Mouse (Mus musculus) adipocyte (in vitro differentiated cells): Measurements from ENCODE around the gene Thrb.
A peak's percentile ranks its signal among the peaks of the same experiment; 100 is the strongest.

ENCODE experiments used
- DNase-seq: peaks from one replicate; pipeline ENCODE4 v3.0.0-alpha.2; 2016; ENCODE audit warnings: low spot score

Gene Thrb

DNA sequence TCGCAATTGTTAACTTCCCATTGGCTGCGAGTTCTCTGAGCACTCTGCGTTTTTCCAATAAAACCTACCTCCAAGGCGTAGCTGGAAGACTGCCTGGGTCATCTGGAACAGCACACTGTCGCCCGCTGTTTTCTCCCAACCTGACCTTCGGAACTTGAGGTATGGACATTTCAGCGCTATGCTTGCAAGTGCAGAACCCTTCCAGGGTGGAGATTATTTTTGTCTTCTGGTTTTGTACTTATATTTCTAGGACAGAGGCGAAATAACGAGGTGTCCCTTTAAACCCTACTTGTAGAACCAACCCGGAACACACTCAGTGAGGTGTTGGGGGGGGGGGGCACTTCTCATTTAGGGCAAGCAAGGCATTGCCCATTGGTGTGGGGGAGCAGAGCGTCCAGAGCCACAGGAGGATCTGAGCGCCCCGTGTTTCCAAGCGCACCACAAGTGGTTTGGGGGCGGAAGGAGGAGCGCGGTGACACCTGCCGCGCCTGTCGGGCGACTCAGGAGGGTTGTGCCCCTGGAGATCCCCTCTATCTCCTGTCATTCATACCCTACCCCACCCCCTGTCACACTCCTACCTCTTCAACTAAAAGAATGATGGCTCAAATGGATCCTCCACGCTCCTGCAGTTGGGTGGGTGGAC lies at the start of gene Thrb:
TSS of gene Thrb (plus strand) at position 576 of the 643 bp plus-strand sequence.
- DNase-seq = no peak

DNA sequence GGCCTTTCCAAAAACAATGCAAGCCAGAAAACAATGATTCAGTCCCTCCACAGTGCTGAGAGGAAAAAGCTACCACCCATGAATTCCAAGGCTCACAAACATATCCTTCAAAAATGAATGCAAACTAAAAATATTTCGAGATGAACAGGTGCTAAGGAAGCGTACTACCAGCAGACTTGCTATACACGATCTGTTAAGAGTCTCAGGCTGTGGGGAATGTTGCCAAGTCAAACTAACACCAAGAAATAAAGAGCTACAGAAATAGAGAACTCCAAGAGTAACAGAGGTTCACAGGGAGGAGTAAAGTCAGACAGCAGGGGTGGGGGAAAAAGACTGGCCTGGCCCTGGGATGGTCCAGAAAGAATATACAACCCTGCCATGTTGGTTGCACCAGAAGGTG lies 38.4 kb upstream of the Thrb start:
- no peak for DNase-seq

DNA sequence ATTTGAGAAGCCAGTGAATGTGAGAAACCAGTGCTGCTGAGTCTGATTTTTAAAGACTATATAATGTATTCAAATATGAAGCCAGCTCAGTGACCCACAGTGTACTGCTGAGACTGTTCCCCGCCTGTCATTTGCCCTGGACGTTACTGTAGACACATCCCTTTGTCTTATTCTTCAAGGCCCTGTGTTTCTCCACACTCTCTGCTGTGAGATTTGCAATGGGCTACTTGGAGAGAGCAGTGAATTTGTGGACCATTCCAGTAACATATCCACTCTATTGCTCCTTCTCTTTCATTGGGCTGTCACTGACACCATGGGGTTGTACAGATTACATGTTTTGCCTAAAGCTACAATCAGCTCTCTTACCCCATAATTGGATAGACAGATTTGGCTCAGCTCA lies 36.1 kb upstream of the Thrb start:
- no peak for DNase-seq

DNA sequence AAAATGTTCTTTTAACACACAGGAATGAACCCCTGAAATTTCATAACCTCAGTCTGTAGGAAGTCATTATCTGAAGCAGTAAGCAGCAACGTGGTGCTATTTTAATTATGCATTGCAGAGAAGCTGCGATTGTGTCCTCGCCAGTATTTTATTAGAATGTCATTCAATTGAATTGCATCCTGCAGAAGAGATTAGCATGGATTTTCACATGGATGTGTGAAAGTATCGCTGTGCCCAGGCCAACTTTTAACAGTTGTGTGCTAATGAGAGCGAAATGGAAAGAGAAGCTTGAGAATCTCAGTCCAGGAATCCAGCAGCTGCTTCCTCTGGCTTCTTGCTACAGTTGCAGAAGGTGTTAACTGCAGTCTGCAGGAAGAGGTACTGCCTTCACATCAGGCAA lies 30.8 kb upstream of the Thrb start:
- no peak for DNase-seq

DNA sequence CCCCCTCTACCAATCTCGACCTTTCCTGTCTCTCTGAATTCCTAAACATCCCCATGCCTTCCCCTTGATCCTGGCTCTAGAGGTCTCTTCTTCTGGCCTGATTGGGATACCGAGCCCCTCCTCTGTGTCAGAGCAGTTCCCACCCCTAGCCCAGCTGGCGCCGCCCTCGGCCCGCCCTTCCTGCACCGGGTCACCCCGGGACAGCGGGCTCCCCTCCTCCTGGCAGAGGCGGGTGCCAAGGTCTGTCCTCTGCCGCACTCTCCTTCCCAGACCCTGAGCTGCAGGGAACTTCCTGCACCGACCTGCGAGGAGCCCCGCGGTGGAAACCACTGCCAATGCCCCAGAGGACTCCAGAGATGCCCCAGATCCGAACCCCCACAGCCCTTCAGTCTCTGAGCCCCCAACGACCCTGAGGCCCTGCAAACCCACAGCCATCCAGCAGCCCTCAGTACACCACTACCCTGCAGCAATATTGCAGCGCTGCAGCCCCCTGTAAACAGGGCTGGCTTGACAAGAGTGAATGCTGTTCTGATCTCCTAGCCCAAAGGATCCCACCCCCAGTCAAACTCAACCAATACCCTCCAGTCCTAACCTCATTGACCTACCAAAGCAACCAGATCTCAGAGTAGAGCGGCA lies 27.1 kb upstream of the Thrb start:
- DNase-seq = no peak

DNA sequence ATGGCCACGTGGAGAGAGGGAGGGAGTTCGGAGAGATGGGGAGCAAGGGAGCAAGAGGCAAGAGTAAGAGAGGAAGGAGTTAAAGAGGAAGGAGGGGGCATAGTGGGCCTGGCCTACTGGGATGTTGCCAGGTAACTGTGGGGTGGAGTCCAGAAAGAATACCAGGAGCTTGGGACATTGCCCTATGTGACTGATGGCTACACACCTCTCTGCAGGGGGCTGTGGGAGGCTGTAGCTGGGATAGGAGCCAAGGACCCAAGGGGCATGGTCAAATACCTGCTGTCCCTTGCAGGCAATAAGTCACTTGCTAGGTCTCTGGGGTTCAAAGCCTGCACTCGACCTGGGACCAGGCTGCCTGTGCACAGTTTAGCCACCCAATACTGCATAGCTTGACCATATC lies 23.1 kb upstream of the Thrb start:
- no peak for DNase-seq

DNA sequence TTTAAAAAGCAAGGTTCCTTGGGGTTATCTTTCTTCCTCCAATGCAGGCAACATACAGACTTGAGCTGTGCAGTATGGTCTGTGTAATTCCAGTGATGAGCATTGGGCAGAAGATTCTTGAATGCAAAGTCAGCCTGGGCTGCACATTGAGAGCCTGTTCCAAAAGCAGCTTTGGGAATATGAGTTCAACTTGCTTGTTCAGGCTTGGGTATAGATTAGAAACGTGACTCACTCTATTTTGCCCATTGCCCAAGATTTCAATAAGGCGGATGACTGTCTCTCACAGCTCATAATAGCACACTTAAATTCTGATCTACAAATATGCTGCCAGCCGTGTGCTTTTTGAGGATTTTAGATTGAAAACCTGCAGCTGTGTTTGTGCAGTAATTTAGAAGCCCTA lies 18.3 kb upstream of the Thrb start:
- no peak for DNase-seq

DNA sequence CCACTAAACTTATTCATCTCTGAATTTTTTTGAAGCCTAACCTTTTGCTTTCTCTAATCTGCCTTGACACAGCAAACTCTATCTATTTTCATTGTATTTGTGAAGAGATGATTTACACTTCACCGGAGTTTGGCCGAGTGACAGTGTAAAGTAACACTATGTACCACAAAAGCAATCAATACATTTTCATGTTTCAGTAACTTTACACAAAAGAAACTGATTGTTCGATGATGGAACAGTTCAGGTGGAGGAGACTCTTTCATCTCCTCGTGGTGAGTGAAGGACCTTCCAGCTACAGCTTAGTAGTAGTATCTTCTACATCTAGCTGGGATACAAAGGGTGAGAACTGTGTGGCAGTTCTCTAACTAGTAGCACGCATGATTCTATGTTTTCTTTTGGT lies 5.0 kb upstream of the Thrb start:
- no peak for DNase-seq

DNA sequence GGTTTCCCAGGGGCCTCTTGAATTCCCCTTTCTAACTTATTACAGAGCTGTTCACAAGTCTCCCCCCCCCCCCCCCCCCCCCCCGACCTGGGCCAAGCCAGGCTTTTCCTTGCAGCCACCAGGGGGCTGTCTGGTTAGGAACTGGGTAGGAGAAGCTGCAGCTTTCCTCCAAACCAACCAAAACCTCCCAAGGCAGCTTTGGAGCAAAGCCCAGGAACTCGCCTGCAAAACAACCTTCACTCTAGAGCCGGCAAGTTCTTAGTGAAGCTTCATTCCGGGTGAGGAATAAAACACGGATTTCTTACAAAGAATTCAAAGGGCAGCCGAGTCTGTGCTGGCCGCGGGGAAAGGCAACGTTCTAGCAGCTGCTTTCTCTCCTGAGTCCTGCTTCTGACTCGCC lies 1.0 kb upstream of the Thrb start:
- DNase-seq = peak; percentile 86

DNA sequence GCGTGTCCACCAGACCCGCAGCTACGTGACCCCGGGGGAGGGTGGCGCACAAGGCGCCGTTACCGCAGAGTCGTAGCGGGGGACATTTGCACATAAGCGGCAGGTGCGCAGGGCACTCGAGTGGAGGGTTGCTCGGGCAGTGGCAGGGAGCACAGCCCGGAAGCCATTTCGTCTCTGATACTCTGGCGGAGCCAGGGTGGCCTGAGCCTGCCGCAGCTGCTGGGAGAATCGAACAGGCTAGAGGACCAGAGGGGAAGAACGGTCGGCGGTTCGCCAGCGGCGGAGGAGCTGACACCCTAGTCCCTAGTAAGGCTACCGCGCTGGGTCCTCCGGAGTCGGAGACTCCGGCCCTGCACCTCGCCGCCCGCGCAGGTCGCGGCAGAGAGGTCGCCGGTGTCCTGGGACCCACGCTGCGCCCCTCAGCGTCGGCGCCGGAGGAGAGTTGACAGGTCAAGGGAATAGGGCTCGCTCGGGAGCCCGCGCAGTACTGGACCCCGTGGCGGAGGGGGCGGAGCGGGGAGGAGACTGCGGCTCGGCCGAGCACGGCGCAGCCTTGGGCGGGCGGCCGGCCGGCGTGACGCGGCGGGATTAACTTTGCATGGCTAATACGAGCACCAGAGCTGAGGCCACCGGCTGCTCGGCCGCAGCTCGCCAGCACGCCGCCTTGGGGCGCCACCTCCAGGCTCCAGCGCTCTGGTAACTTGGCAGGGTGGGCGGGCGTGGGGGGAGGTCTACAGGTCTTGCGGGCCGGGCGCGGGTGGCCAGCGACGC lies 453 bp downstream of the Thrb start:
- DNase-seq = no peak

DNA sequence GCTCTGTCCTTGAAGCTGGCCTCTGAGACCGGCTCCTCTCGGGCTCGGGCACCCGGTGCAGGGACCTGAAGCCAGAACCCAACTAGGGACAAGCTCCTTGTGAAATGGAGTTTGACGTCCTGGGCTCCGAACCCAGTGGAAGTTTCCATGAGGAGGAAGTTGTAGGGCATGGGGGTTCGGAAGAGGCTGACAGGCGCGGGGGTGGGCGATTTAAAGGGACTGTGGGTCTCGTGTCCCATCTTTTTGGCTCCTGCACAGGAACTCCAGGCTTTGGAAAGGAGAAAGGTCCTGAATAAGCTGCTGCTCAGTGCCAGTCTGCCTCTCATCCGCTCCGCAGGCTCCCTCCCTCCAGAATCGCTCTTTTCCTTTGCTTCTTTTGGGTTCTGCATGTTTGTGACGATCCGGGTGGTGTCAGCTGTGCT lies 1.1 kb downstream of the Thrb start:
- DNase-seq = no peak

DNA sequence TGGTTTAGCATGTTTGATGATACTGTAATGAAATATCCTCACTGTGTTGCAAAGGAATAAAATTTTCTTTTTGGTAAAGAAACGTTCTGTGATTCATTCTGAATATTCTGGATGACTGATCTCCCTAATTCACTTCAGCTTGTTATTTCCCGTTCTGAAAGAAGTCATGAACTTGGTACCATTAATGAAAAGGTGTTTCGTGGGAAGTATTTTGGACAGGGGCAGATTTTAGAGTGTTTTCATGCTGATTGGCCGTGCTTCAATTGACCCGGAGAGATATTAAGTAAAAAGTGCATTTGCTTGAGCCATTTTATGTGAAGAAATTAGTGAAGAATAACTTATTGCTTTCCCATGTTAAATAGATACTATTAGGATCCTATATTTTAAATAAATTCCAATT lies 2.0 kb downstream of the Thrb start:
- DNase-seq = no peak

DNA sequence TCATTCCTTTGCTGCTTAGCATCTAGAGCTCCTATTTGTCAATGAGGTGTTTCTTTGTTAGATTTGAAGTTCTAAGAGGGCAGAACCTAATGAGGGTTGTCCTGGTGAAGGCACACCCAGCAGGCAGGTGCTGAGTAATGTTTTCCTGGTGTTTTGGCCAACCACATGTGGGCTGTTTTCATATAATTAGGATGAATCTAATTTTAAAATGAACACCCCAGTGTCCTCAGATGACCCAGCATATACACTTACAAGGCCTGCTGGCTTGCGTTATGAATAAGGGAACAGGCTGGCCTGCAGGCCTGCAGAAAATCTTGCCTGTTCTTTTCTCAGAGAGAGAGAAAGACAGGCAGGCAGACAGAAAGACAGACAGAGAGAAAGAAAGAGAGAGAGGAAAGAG lies 14.3 kb downstream of the Thrb start:
- DNase-seq = no peak

DNA sequence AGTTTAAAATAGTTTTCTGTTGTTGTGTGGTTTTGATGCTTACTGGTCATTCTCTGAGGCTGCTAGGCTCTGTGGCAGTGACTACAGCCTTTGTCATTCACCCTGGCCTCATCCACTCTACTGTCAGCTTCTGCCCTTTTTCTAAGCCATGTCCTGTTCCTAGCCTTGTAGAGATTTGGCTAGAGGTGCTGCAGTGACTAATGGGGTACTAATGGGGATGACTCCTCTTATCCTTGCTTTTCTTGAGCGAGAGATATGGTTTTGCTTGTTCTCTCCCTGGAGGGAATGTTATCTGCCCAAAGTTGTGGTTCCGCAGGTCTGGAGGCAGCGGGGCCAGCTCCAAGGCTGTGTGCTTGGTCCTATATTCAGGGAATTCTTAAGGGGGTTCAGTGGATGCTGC lies 15.2 kb downstream of the Thrb start:
- DNase-seq = no peak

DNA sequence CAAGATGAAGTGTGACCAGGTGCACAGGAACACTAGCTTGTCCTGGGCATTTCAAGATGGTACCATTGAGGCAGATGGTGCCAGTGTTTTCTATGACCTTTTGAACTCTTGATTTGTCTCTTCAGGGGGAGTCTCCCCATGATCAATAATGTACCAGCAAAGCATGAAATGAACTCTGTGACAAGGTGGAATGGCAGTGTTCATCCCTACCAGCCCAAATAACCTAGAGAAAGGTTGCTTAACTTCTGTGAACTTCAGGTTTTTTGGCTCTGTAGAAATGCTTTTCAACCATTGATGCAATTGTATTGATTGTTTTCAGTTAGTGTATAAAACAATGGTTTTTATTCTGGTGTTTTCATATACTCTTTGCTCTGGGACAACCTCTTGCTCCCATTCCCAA lies 21.4 kb downstream of the Thrb start:
- DNase-seq = no peak

DNA sequence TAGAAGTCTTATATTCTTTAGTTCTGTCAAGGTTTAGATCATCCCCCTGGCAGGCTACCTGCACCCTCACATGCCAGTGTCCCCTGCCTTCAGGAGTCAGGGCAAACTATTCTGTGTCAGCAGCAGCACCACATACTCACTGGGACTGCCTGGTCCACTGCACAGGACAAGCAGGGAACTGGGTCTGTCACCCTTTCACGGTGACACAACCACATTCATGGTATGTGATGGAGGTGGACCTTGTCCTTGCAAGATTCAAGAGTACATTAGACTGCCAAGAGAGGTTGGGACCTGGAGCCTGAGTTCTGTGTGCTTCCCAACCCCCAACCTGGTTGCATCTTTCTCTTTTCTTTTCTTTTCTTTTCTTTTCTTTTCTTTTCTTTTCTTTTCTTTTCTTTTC lies 24.8 kb downstream of the Thrb start:
- DNase-seq = no peak

DNA sequence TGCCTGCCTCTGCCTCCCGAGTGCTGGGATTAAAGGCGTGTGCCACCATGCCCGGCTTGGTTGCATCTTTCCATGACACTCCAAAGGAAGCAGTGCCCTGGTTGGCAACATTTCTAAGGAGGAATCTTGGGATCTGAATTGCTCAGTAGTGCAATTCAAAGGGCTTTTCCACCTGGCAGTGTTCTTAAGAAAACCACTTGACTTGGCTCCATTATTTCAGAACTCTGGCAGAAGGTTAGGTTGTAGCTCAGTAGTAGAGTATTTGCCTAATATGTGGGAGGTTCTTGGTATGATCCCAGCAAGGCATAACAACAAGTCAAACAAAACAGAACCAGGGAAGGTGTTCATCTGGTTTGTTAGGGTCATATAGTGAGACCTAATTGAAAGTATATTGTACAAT lies 25.4 kb downstream of the Thrb start:
- peak; percentile 3 for DNase-seq

DNA sequence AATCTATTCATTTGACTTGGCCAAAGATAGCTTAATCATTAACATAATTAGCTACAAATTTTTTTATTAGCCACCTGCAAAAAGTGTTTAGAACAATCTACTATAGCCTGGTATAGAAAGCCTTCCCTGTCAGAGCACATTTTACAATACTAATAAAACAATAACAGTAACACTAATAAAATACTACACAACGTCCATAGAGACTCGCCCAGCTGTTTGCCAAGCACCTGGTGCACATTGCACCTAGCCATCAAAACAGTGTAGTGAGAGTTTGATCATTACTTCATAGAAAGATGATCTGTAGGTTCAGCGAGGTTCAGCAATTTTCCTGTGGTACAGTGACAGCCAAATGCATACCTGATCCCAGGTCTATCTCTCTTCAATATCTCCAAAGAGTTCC lies 26.9 kb downstream of the Thrb start:
- DNase-seq = no peak

DNA sequence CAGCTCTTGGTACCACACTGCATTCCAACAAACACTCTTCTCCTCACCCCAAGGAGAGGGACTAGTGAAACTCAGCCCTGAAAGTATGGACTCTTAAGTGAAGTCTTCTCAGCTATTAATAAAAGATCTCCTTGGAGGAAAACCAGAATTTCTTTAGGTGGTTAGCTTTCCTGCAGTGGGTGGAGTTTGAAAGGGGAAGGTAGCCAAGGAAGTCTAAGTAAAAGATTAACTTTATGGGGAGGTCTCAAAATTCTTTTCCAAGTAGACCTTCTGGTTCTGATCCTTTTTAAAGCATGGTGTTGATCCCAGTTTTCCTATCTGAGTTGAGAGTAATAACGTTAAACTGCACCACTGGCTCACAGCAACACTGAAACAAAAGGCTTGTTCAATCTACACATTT lies 31.2 kb downstream of the Thrb start:
- DNase-seq = no peak

DNA sequence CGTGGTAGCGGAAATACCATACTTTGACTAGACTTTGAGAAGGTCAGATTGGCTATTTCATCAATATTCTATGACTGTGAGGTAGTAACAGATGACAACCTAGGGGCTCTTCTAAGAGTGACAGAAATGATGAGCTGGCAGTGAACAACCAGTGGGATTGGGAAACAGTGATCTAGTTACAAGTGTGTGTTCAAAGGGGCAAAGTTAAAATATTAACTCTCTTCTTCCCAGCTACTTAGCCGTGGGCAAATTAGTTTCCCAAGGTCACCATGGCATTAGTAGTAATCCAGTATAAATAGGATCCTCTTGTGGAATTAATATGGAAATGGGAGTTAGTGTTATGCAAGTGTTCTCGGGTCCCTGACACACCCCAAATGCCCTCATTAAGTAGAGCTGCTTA lies 35.5 kb downstream of the Thrb start:
- DNase-seq = no peak

DNA sequence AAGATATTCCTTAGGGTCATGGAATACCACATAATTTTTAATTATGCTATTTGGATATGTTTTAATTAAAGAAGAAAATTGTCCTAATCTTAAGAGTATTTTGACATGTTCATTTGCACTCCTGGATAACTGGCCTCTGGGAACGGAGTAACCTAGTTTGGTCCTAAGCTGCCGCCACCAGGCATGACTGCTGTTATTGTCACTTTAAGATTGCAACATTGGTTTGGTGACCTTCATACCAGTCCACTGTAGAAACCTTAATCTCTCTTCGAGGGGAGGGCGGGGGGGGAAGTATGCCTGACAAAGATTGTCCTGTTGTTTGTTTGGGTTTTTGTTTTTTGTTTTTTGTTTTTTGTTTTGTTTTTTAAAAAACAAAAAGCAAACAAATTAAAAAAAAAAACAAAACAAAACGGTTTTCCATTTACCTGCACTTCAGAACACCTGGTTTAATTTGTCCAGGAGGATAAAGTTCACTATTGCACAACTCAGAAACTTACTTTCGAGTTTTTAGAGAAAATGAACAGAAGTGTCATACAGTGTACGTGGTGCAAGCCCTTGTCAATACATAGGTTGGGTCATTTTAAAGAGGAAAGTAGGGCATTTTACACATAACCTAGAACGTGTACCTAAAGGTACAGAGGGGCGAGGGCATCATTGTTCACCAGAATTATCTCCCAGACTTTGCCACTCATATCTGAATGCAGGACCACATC lies 38.0 kb downstream of the Thrb start:
- DNase-seq = no peak

DNA sequence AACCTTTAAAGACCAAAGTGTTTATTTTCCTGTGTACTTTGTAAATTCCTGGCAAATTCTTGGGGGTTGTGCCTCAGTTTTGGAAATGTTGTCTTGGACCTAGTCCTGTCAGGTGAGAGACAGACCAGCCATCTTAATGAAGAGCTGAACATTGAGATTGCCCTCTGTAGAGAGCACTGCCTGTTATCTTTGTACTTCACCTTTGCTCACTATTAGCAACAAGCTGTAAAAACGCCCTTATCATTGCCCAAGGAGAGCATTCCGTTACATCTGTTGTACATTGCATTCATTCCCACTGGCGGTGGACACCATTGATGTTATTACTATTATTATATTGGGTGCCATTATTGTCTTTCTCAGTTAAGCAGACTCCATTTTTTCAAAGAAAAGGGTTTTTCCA lies 40.2 kb downstream of the Thrb start:
- no peak for DNase-seq
